Mouse (Mus musculus): Measurements from ENCODE around the gene Tpmt.

The Tpmt gene

DNA sequence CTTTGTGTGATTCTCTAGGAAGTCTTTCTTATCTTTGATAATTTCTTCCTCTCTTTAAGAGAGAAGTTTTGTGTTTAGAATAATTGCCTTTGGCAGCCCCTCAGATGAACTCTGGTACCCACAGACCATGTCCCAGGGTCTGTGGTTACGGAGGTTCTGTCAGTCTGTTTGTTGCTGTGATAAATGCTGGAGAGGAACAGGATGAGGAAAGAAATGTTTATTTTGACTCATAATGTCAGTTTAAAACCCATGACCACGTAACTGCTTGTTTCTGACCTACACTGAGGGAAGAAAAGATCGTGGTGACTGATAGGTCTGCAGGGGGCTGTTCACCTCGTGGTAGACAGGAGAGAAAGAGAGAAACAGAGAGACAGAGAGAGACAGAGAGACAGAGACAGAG is 68.6 kb downstream of the Tpmt start:
- DNase-seq: no peak

GRCm38 (mm10) chr13:46975031-46975551 is 69.4 kb downstream of the Tpmt start:
- DNase-seq: peak; percentile 31
